Mouse (Mus musculus): ENCODE measurements at regions not wholly inside any gene's neighbourhood (a gene's known extent, or its start where the extent isn't known, plus 50 kb on each side); places are given as distances from the start of the nearest gene placed in this dataset.

- DNase-seq, result no peak
Observed at GRCm38 (mm10) chr9:46728465-46728864, 270.1 kb upstream of the Gm4791 start.

- no peak for DNase-seq
Observed at GRCm38 (mm10) chr9:46724231-46724630, 274.3 kb upstream of the Gm4791 start.

GRCm38 (mm10) chr9:46713415-46713814, 285.1 kb upstream of the Gm4791 start:
- no peak for DNase-seq

- DNase-seq, result no peak
Observed at GRCm38 (mm10) chr9:46704151-46704905, 294.2 kb upstream of the Gm4791 start.

GRCm38 (mm10) chr9:46703674-46704073, 294.9 kb upstream of the Gm4791 start:
- no peak for DNase-seq

GRCm38 (mm10) chr9:46702901-46703636, 295.5 kb upstream of the Gm4791 start:
- no peak for DNase-seq

- no peak for DNase-seq
Observed at GRCm38 (mm10) chr9:46702053-46702900, 296.3 kb upstream of the Gm4791 start.

- DNase-seq, result no peak
Observed at GRCm38 (mm10) chr9:46696171-46696570, 302.4 kb upstream of the Gm4791 start.

GRCm38 (mm10) chr9:46689331-46689730, 309.2 kb upstream of the Gm4791 start:
- no peak for DNase-seq

- no peak for DNase-seq
Observed at GRCm38 (mm10) chr9:46684113-46684850, 314.3 kb upstream of the Gm4791 start.

GRCm38 (mm10) chr9:46672050-46672449, 326.5 kb upstream of the Gm4791 start:
- no peak for DNase-seq

- DNase-seq, result no peak
Observed at GRCm38 (mm10) chr9:46654422-46654821, 334.6 kb upstream of the 4931429L15Rik start.

GRCm38 (mm10) chr9:46647238-46647922, 327.6 kb upstream of the 4931429L15Rik start:
- peak; percentile 23 for DNase-seq

- peak; percentile 22 for DNase-seq
Observed at GRCm38 (mm10) chr9:46645469-46645884, 325.7 kb upstream of the 4931429L15Rik start.

GRCm38 (mm10) chr9:46643551-46643950, 323.8 kb upstream of the 4931429L15Rik start:
- no peak for DNase-seq

- DNase-seq, result peak; percentile 80
Observed at GRCm38 (mm10) chr9:46642696-46643095, 322.9 kb upstream of the 4931429L15Rik start.

GRCm38 (mm10) chr9:46636261-46637010, 316.6 kb upstream of the 4931429L15Rik start:
- DNase-seq, result no peak

GRCm38 (mm10) chr9:46633952-46634351, 314.2 kb upstream of the 4931429L15Rik start:
- no peak for DNase-seq

- no peak for DNase-seq
Observed at GRCm38 (mm10) chr9:46632576-46632975, 312.8 kb upstream of the 4931429L15Rik start.

GRCm38 (mm10) chr9:46622255-46622654, 302.5 kb upstream of the 4931429L15Rik start:
- DNase-seq, result no peak

- DNase-seq, result no peak
Observed at GRCm38 (mm10) chr9:46621851-46622250, 302.1 kb upstream of the 4931429L15Rik start.
